Mouse (Mus musculus) thymus, postnatal 4 days (tissue): ENCODE measurements around the gene Uqcc3.
A peak's percentile ranks its signal among the peaks of the same experiment; 100 is the strongest.
"Not testable (repeated sequence)": the region's sequence is repeated elsewhere in the genome, so short reads cannot be mapped to it uniquely, and the experiment has no call there.

Experiments
- DNase-seq: peaks from one replicate; pipeline ENCODE4 v3.0.0; 2021

Uqcc3 gene

DNA sequence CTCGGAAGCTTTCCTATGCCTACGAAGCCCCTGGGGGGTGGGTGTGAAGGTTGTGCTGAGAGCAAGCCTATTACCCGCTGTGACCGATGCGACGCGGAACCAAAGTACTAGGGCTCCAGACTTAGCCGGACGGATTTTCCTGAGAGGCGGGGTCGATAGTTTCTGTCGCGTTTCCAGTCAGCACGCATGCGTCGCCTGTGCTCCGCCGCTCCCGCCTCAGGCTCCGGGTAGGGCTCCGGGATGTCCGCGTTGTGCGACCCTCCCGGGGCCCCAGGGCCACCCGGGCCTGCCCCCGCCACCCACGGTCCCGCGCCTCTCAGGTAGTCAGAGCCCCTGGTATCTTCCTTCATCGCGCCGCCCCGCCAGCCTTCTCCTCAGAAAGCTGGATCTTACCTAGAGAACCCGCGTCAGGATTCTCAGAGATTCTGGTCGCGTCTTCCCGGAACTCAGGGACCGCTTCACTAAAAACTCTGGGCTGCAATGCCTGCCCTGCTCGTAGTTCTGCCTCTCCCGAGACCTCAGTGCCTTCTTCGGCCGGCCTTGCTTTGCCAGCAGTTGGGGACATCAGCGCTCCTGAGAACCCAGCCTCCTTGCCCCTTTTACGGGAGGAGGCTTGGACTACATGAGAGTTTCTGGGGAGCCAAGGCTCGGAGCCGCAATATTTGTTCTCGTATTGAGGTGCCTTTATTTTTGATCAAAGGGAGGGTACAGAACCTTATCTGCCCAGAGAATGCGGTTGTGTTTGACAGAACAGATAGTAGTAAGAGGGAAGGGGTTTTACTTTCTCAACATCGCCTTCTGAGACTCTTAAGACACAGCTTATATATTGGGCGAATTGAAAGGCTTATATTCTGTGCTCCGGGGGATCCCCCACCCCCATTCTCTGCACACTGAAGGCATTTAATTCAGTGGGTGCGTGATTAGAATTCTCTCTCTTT, 12.4 kb upstream of the Uqcc3 start, which contains the start of gene Ints5:
TSS of gene Ints5 (plus strand) at position 177 of the 938 bp plus-strand sequence.
- DNase-seq, result peak; percentile 88

DNA sequence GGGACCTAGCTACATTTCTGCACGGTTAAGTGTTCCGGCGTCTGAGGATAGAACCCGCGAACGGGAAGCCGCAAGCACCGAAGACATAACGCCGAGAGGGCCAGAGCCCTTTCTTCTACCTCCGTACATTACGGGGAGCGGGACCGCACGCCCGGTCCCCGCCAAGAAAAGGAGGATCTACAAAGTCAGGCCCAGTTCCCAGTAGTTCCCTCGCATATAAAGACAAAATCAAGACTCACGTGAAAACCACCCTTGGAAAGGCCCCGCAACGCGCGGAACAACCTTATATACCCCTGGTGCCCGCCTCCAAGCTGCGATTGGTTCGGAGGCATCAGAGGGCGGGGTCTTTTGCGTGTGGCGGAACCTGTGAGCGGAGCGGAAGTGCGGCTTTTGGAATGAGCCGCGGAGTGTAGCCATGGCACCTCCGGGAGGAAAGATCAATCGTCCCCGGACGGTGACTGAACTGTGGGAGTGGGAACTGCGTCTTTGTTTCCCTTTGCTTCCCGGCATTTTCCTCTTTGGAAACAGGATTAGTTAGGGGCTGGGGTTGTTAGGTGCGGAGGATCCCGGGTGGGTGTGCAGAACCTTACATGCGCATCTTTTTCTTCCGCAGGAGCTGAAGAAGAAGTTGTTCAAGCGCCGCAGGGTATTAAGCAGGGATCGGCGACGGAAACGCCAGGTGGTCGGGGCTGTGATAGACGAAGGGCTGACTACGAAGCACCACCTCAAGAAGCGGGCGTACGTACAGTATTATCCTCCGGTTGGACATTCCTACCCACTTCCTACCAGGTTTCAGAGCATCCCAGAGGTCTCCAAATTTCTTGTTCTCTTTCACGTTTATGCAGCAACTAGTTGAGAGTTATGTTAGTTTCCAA, 8.0 kb upstream of the Uqcc3 start, which contains the start of the genes 1810009A15Rik and Gm49416:
TSS of gene 1810009A15Rik (plus strand) at position 343 of the 875 bp plus-strand sequence.
TSS of gene Gm49416 (plus strand) at position 416 of the 875 bp plus-strand sequence.
- DNase-seq, result peak; percentile 96

- no peak for DNase-seq
Observed at GRCm38 (mm10) chr19:8887585-8888463, 7.1 kb upstream of the Uqcc3 start.

DNA sequence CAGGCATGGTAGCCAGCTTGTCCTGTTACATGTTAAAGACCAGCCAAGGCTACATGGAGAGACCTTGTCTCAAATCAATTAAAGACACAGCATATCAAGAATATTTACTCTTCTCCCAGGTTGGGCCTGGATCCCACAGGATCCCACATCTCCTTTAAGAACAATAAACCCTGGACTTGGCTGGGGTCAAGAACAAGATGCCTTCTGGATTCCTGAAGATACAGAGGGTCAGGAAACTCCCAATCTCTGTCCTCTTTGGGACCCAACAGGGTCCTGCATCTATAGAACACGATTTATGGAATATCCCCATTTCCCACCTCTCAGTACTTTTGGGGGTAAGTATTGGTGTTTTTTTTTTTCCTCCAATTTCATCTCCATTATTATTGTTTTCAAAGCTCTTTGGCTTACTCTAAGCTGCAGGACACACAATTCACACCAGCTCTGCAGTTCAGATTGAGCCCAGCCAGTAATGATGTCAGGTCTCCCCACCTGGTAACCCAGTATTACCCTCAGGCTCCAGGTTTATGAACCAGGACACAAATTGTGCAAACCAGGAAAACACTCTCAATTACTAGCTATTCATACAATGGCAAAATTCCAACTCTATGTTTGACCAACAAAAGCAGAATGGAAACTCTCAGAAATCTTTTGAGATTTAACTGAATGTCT, 6.3 kb upstream of the Uqcc3 start:
- DNase-seq, result no peak

- DNase-seq, result no peak
Observed at GRCm38 (mm10) chr19:8883616-8884015, 2.9 kb upstream of the Uqcc3 start, which contains the start of the genes Lbhd1 and Gm49403. Gene Lbhd1, plus strand, starts transcription at chr19:8883732. Gene Gm49403, plus strand, starts transcription at chr19:8883930.

GRCm38 (mm10) chr19:8881034-8881392, 290 bp upstream of the Uqcc3 start:
- no peak for DNase-seq

DNA sequence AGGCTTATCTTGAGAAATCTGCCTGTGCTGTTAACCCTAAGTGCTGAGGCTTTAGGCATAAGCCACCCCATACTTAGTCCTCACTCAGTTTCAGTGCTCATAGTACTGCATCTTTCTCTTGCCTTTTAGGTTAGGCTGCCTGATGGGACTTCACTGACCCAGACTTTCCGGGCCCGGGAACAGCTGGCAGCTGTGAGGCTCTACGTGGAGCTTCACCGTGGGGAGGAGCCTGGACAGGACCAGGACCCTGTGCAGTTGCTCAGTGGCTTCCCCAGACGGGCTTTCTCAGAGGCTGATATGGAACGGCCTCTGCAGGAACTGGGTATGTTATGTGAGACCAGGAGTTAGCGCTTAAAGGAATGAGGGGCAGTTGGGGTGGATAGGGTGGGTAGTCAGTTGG, 5.7 kb downstream of the Uqcc3 start:
- no peak for DNase-seq

GRCm38 (mm10) chr19:8872266-8872840, 8.4 kb downstream of the Uqcc3 start:
- no peak for DNase-seq

- peak; percentile 93 for DNase-seq
Observed at GRCm38 (mm10) chr19:8871267-8872186, 9.2 kb downstream of the Uqcc3 start, which contains the start of gene Ubxn1. Gene Ubxn1, plus strand, starts transcription at chr19:8871496.

GRCm38 (mm10) chr19:8870838-8871237, 9.9 kb downstream of the Uqcc3 start:
- DNase-seq, result peak; percentile 30

DNA sequence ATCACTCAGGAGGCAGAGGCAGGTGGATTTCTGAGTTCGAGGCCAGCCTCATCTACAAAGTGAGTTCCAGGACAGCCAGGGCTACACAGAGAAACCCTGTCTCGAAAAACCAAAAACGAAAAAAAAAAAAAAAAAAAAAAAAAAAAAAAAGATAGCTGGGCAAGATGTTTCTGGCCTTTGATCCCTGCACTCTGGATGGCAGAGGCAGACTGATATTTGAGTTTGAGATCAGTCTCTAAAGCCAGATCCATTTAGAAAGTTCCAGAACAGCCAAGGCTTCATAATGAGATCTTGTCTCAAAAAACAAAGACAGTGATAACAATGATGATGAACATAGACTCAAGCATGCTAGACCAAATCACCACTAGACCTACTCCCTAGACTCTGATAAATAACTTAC, 10.3 kb downstream of the Uqcc3 start:
- not testable (repeated sequence) for DNase-seq

DNA sequence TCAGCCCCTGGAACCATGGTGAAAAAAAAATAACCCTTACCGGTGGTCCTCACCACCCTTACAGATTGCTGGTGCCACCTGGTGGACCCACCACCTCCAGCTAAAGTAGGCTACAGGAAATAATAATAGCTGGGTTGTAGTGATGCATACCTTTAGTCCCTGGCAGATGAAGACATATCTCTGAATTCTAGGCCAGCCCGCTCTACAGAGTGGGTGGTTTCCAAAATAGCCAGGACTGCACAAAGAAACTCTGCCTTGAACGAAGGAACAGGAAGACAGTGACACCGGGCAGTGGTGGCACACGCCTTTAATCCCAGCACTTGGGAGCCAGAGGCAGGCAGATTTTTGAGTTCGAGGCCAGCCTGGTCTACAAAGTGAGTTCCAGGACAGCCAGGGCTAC, 16.5 kb downstream of the Uqcc3 start:
- peak; percentile 39 for DNase-seq

GRCm38 (mm10) chr19:8859018-8859417, 21.7 kb downstream of the Uqcc3 start:
- DNase-seq, result peak; percentile 69

DNA sequence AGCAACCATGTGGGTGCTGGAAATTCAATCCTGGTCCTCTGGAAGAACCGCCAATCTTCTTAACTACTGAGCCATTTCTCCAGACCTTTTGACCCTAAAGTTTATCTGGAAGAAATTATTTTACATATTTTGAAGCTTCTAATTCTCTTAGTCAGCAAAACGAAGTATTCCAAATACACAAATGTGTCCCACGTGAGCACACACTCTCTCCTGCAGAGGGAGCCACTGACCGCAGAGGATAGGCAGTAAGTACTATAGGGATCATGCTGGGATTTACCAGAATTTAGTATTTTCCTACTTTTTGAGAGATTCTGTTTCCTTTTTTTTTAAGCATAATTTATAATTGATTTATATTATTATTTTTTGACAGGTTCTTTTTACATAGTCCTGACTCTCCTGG, 23.0 kb downstream of the Uqcc3 start:
- peak; percentile 71 for DNase-seq

DNA sequence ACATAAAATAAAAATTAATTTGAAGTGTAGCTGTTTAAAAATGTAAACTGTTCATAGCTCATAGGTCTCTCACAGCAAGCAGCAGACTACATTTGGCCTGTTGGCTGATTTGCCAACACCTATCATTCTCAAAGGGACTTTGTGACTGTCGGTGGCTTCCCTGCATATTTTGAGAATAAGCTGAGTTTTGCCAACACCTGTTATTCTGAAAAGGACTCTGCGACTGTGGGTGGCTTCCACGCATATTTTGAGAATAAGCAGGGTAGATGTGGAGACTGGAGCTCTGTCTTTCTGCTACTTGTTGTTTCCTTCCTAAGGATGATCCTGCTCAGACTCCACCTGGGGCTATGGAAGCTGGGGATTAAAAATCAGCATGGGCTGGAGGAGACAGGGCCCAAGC, 27.6 kb downstream of the Uqcc3 start:
- DNase-seq, result no peak

- no peak for DNase-seq
Observed at GRCm38 (mm10) chr19:8852236-8852928, 28.3 kb downstream of the Uqcc3 start.

- DNase-seq, result no peak
Observed at GRCm38 (mm10) chr19:8851639-8852038, 29.1 kb downstream of the Uqcc3 start.

DNA sequence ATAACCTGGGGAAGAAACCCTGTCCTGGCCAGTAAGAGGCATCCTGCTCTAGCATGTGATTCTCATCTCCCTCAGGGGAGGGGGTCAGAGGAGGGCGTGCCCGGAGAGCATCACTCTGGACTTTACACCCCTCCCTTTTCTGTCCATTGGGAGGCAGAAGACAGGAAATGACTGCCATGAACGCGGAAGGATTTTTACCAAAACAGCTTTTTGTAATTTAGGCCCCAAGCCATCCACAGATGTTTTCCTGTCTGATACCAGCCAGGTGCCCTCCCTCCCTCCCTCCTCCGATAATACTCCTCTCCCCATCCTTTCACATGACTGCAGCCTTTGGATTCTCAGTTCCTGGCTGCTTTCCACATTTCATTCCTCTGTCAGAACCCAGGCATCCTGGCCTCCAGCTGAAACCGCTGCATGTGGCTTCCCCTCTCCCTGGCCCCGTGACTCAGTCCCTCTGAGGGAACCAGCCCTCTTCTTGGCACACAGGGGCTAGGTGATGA, 30.3 kb downstream of the Uqcc3 start, which contains the start of gene Lrrn4cl:
TSS of gene Lrrn4cl (plus strand) at position 367 of the 500 bp plus-strand sequence.
- DNase-seq, result no peak

DNA sequence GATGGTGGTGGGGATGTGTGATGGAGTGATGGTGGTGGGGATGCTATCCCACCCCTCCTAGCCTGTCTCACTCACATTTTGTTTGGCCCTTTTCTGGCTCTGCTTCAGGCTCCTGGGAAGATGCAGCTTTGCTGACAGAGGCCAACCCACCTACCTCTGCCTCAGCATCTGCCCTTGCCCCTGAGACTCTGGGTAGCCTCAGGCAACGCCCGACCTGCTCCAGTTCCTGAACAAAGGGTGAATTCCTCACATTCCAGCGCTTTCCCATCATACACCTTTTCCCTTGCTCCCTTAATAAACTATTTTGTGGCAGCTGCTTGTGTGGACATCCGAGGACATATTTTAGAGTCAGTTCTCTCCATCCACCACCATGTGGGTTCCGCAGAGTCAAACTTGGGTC, 32.4 kb downstream of the Uqcc3 start:
- no peak for DNase-seq
